Mouse (Mus musculus) liver, embryonic 11.5 days (tissue): ENCODE measurements around the gene St6galnac3. TPM values are rescaled to one million over a fixed set of nuclear protein-coding genes. Genes with fewer than 3 reads are reported as not detected.

ENCODE experiments used
- ATAC-seq: fragments of 200-750 bp; cut with Nextera tagmentation; replicated peaks from 2 replicates; pipeline ENCODE4 v1.8.0; 2017; ENCODE audit warnings: moderate number of reproducible peaks, mild to moderate bottlenecking, moderate TSS enrichment, moderate library complexity; ENCODE audit not compliant: low FRiP score
- DNase-seq: peaks from one replicate; pipeline ENCODE4 v3.0.0-alpha.2; 2017; ENCODE audit warnings: low spot score
- H3K27ac ChIP-seq: fragments of 300-500 bp; sonication (generic); 2 replicates; pipeline ENCODE4 v1.5.1; 2014; ENCODE audit warnings: mild to moderate bottlenecking, low read depth, low read length, control low read depth
- H3K27me3 ChIP-seq: fragments of 300-500 bp; sonication (generic); replicated peaks from 2 replicates; pipeline ENCODE4 v1.6.1; 2014; ENCODE audit warnings: low read length, mixed read lengths; ENCODE audit not compliant: control insufficient read depth, insufficient read depth
- H3K36me3 ChIP-seq: fragments of 300-500 bp; sonication (generic); 2 replicates; pipeline ENCODE4 v1.6.1; 2014; ENCODE audit warnings: mild to moderate bottlenecking, low read length, moderate library complexity, mixed read lengths; ENCODE audit not compliant: control insufficient read depth, insufficient read depth
- H3K4me1 ChIP-seq: fragments of 300-500 bp; sonication (generic); replicated peaks from 2 replicates; pipeline ENCODE4 v1.6.1; 2014; ENCODE audit warnings: low read length, mixed read lengths; ENCODE audit not compliant: control insufficient read depth, insufficient read depth
- H3K4me2 ChIP-seq: fragments of 300-500 bp; sonication (generic); 2 replicates; pipeline ENCODE4 v1.6.1; 2014; ENCODE audit warnings: mild to moderate bottlenecking, control low read depth, moderate library complexity
- H3K4me3 ChIP-seq: fragments of 300-500 bp; sonication (generic); 2 replicates; pipeline ENCODE4 v1.5.1; 2014; ENCODE audit warnings: low read depth, low read length, control low read depth
- H3K9ac ChIP-seq: fragments of 300-500 bp; sonication (generic); 2 replicates; pipeline ENCODE4 v1.6.1; 2014; ENCODE audit warnings: low read depth, low read length, control low read depth
- H3K9me3 ChIP-seq: fragments of 300-500 bp; sonication (generic); 2 replicates; pipeline ENCODE4 v1.6.1; 2016; ENCODE audit warnings: low read length, inconsistent platforms, mixed read lengths; ENCODE audit not compliant: control insufficient read depth
- WGBS: fragments of 180-500 bp; shearing (Covaris S2); extraction: QIAGEN DNeasy Blood & Tissue Kit; methylation state at CpG from one replicate; pipeline ENCODE4 v1.1.7; 2014; 5-methylcytosine and 5-hydroxymethylcytosine counted together
- polyA plus RNA-seq: library from polyadenylated mRNA; unstranded; fragments of >200 nt; fragmentation: Nextera tagmentation; extraction: Ambion mirVana; gene quantifications from 2 replicates; pipeline ENCODE4 v1.2.1, GENCODE M21; 2014

Gene St6galnac3
- polyA plus RNA-seq, 1 experiment from 2014 or later: 27.2 TPM

GRCm38 (mm10) chr3:153312006-153312405 is 413.0 kb downstream of the St6galnac3 start:
- H3K4me2 ChIP-seq: no peak overlapping the region
- H3K9ac ChIP-seq: no peak overlapping the region
- no peaks in the 10 kb centered on the region for H3K9me3 ChIP-seq
- no peak for ATAC-seq
- no peak overlapping the region for H3K4me3 ChIP-seq
- H3K27ac ChIP-seq: no peak overlapping the region
- WGBS: 93% methylated on average over 3 of the region's 3 CpGs
- H3K4me1 ChIP-seq: no peaks in the 10 kb centered on the region
- DNase-seq: no peak
- H3K27me3 ChIP-seq: no peaks in the 10 kb centered on the region
- H3K36me3 ChIP-seq: no peaks in the 10 kb centered on the region

DNA sequence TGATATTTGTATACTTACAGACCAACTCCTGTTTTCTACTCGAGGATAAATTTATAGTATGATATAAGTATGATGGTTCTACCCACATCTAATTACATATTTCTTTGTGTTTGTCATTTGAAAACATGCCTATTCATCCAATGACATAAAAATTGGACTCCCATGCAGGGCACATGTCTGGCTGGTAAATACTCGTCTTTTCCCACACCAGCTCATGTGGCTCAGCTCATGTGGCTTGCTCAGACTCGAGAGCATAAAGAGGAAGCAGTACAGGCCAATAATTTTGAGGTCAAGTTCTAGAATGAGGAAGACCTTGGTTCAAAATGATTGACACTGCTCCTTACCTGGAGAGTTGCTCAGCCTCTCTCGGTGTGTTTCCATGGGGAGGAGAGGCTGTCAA is 416.6 kb downstream of the St6galnac3 start:
- no peak overlapping the region for H3K27ac ChIP-seq
- WGBS: 69% methylated on average over 4 of the region's 4 CpGs
- H3K9ac ChIP-seq: no peak overlapping the region
- no peaks in the 10 kb centered on the region for H3K9me3 ChIP-seq
- DNase-seq (no peak), ATAC-seq (no peak)
- H3K4me3 ChIP-seq: no peak overlapping the region
- H3K4me2 ChIP-seq: no peak overlapping the region
- no peaks in the 10 kb centered on the region for H3K36me3 ChIP-seq
- no peaks in the 10 kb centered on the region for H3K27me3 ChIP-seq
- H3K4me1 ChIP-seq: no peaks in the 10 kb centered on the region

GRCm38 (mm10) chr3:153305153-153305552 is 419.8 kb downstream of the St6galnac3 start:
- H3K36me3 ChIP-seq: no peaks in the 10 kb centered on the region
- no peak overlapping the region for H3K4me3 ChIP-seq
- no peak for DNase-seq
- no peak overlapping the region for H3K9ac ChIP-seq
- H3K4me2 ChIP-seq: no peak overlapping the region
- no peak overlapping the region for H3K27ac ChIP-seq
- ATAC-seq: no peak
- no peaks in the 10 kb centered on the region for H3K27me3 ChIP-seq
- no peaks in the 10 kb centered on the region for H3K4me1 ChIP-seq
- H3K9me3 ChIP-seq: no peaks in the 10 kb centered on the region
- WGBS: 66% methylated on average over 3 of the region's 3 CpGs

DNA sequence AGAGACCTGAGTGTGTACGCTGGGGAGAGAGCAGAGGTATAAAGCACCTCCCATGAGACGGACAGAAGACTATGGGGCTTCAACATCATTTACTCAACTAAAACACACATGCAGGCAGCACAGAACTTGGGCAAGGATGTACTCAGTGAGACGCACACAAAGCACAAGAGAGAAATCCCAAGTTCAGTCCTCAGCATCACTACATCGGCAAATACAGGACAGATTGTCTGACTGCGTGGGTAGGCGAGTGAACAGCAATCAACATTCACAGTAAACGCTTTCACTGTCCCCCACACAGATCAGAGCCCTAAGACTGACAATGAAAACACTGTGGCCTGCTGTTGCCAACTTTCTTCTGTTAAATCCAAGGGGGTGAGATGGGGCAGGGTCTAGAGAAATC is 422.6 kb downstream of the St6galnac3 start:
- Histone ChIP-seq H3K4me1 (no peaks in the 10 kb centered on the region), H3K27me3 (no peaks in the 10 kb centered on the region), H3K9ac (no peak overlapping the region), H3K36me3 (no peaks in the 10 kb centered on the region), H3K4me2 (no peak overlapping the region), H3K4me3 (no peak overlapping the region), H3K27ac (no peak overlapping the region), H3K9me3 (no peaks in the 10 kb centered on the region)
- WGBS: 93% methylated on average over 7 of the region's 7 CpGs
- no peak for DNase-seq
- no peak for ATAC-seq

DNA sequence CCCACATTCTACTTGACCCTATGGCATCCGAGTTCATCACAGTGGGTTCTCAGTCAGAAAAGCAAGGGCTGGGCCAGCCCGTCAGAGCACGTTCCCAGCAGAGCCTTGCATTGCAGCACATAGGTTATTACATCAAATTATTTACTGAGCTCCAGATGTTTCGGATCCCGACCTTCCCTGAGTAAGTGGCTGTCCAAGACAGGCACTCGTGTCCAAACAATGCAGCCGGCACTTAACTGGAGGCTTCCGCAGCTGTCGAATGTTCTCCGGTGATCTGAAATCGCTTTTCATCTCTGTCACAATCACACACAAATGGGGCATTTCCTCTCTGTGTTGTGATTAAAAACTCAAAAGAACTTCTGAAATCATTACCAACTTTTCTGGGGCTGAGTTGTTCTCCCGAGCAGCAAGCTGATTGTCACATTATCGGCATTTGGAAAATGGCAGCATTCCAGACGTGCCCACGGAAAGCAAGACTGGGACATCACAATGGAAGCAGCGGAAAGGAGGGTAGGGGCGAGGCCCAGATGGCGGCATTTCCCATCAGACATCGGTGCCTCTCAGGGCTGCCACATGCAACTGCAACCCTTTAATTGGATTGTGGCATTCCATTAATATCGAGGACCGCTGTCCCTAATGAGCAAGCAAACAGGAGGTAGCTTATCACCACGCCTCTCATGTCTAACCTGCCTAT is 428.5 kb downstream of the St6galnac3 start:
- WGBS: 80% methylated on average over 22 of the region's 22 CpGs

GRCm38 (mm10) chr3:153292853-153293252 is 432.1 kb downstream of the St6galnac3 start:
- DNase-seq (no peak), ATAC-seq (no peak)
- H3K27me3 ChIP-seq: no peaks in the 10 kb centered on the region

More for the DNA sequence above, 428.5 kb downstream of the St6galnac3 start:
- Histone ChIP-seq H3K4me2 (no peak overlapping the region), H3K4me1 (no peaks in the 10 kb centered on the region), H3K36me3 (no peaks in the 10 kb centered on the region), H3K27ac (no peak overlapping the region), H3K9ac (no peak overlapping the region), H3K9me3 (no peaks in the 10 kb centered on the region), H3K27me3 (no peaks in the 10 kb centered on the region), H3K4me3 (no peak overlapping the region)
- DNase-seq: no peak
- ATAC-seq: no peak

GRCm38 (mm10) chr3:153292363-153292762 is 432.6 kb downstream of the St6galnac3 start:
- 89% methylated on average over 9 of the region's 9 CpGs for WGBS
- ATAC-seq: no peak

More at GRCm38 (mm10) chr3:153292853-153293252, 432.1 kb downstream of the St6galnac3 start:
- no peak overlapping the region for H3K4me2 ChIP-seq
- no peak overlapping the region for H3K4me3 ChIP-seq
- H3K27ac ChIP-seq: no peak overlapping the region
- H3K9ac ChIP-seq: no peak overlapping the region
- no peaks in the 10 kb centered on the region for H3K4me1 ChIP-seq
- 81% methylated on average over 5 of the region's 5 CpGs for WGBS
- H3K9me3 ChIP-seq: no peaks in the 10 kb centered on the region
- no peaks in the 10 kb centered on the region for H3K36me3 ChIP-seq

GRCm38 (mm10) chr3:153291406-153292045 is 433.4 kb downstream of the St6galnac3 start:
- WGBS: 85% methylated on average over 6 of the region's 6 CpGs
- no peak overlapping the region for H3K4me2 ChIP-seq
- no peak overlapping the region for H3K4me3 ChIP-seq
- no peaks in the 10 kb centered on the region for H3K27me3 ChIP-seq
- no peak overlapping the region for H3K9ac ChIP-seq
- H3K27ac ChIP-seq: no peak overlapping the region
- H3K36me3 ChIP-seq: no peaks in the 10 kb centered on the region
- no peak for ATAC-seq
- no peaks in the 10 kb centered on the region for H3K4me1 ChIP-seq
- no peaks in the 10 kb centered on the region for H3K9me3 ChIP-seq
- no peak for DNase-seq

More at GRCm38 (mm10) chr3:153292363-153292762, 432.6 kb downstream of the St6galnac3 start:
- DNase-seq: no peak
- Histone ChIP-seq H3K9ac (no peak overlapping the region), H3K36me3 (no peaks in the 10 kb centered on the region), H3K4me1 (no peaks in the 10 kb centered on the region), H3K9me3 (no peaks in the 10 kb centered on the region), H3K4me2 (no peak overlapping the region), H3K27ac (no peak overlapping the region), H3K4me3 (no peak overlapping the region), H3K27me3 (no peaks in the 10 kb centered on the region)

DNA sequence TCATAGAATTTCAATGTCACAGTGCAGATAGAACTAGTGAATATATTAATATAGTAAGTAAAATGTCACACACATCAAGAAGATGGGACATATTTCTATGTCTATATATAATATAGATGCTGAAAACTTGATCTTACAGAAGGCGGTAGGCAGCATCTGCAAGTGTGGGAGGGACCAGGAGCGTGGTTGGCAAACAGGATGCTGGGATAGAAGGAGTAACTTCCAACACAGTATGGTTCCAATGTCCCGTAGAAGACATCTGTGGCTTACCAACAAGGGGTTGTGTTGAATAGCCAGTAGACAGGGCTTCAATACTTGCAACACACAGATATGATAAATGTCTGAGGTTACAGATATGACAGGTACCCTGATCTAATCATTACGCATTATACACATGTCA is 435.0 kb downstream of the St6galnac3 start:
- H3K27me3 ChIP-seq: no peaks in the 10 kb centered on the region
- H3K4me2 ChIP-seq: no peak overlapping the region
- DNase-seq (no peak), ATAC-seq (no peak)
- no peaks in the 10 kb centered on the region for H3K9me3 ChIP-seq
- no peak overlapping the region for H3K27ac ChIP-seq
- 89% methylated on average over 4 of the region's 4 CpGs for WGBS
- no peaks in the 10 kb centered on the region for H3K4me1 ChIP-seq
- no peak overlapping the region for H3K4me3 ChIP-seq
- no peak overlapping the region for H3K9ac ChIP-seq
- H3K36me3 ChIP-seq: no peaks in the 10 kb centered on the region
